Mouse (Mus musculus) myocyte (in vitro differentiated cells): ENCODE measurements around the gene H2-M10.5.
"Not testable (repeated sequence)": the region's sequence is repeated elsewhere in the genome, so short reads cannot be mapped to it uniquely, and the experiment has no call there.

Source experiments
- CEBPB ChIP-seq: IDR thresholded peaks from 2 replicates; pipeline ENCODE4 v1.6.1; 2011; ENCODE audit warnings: mild to moderate bottlenecking, moderate library complexity; ENCODE audit not compliant: poor library complexity, insufficient read depth, severe bottlenecking
- E2F4 ChIP-seq: IDR thresholded peaks from one replicate; pipeline ENCODE4 v1.6.1; 2011; ENCODE audit warnings: mild to moderate bottlenecking, control low read depth, moderate library complexity; ENCODE audit not compliant: insufficient read depth
- MAX ChIP-seq: IDR thresholded peaks from one replicate; pipeline ENCODE4 v1.6.1; 2011; ENCODE audit warnings: low read depth, mild to moderate bottlenecking, control low read depth
- MYOG ChIP-seq, 3 experiments: IDR thresholded peaks; one replicate each; pipeline ENCODE4 v1.6.1; 2011; ENCODE audit warnings: control low read depth in 2 of 3, low read depth in 2 of 3, mild to moderate bottlenecking in 2 of 3; ENCODE audit not compliant: insufficient read length in 2 of 3, control insufficient read depth in 1 of 3, insufficient read depth in 1 of 3
- POLR2A ChIP-seq: IDR thresholded peaks from one replicate; pipeline ENCODE4 v1.6.1; 2011; ENCODE audit warnings: low read depth, mild to moderate bottlenecking, control low read depth, moderate library complexity; ENCODE audit not compliant: insufficient read length
- TCF12 ChIP-seq: IDR thresholded peaks from one replicate; pipeline ENCODE4 v1.6.1; 2011; ENCODE audit warnings: mild to moderate bottlenecking, control low read depth; ENCODE audit not compliant: poor library complexity, insufficient read depth, severe bottlenecking
- USF1 ChIP-seq: IDR thresholded peaks from one replicate; pipeline ENCODE4 v1.6.1; 2011; ENCODE audit warnings: low read depth, mild to moderate bottlenecking, control low read depth, moderate library complexity

DNA sequence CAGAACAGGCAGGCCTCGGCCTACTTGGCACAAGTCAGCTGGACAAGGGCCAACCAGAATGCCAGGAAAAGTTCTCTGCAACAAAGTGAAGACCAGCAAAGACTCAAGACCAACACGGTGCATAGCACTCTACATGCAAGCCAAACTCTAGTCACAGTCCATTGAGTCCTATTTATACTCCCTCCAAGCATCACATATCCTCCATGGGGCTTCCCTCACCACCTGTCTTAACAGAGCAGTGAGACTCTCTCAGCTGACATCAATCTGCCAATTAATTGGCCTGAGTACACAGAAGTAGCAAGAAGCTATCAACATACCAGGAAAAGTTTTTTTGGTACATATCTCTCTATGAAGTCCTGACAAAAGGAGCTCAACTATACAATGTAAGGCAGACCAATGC, 7.3 kb upstream of the H2-M10.5 start:
- TF ChIP-seq USF1; POLR2A; E2F4; TCF12; MYOG (IDR thresholded peaks at IDR 0.05; ENCODE audit: control insufficient read depth in 1 of 3, insufficient read depth in 1 of 3, insufficient read length in 2 of 3, low read depth in 2 of 3); MAX; CEBPB: not testable (repeated sequence)
